Mouse (Mus musculus): ENCODE results near the gene Rps24.
"Not testable (repeated sequence)": the region's sequence is repeated elsewhere in the genome, so short reads cannot be mapped to it uniquely, and the experiment has no call there.

Gene Rps24

DNA sequence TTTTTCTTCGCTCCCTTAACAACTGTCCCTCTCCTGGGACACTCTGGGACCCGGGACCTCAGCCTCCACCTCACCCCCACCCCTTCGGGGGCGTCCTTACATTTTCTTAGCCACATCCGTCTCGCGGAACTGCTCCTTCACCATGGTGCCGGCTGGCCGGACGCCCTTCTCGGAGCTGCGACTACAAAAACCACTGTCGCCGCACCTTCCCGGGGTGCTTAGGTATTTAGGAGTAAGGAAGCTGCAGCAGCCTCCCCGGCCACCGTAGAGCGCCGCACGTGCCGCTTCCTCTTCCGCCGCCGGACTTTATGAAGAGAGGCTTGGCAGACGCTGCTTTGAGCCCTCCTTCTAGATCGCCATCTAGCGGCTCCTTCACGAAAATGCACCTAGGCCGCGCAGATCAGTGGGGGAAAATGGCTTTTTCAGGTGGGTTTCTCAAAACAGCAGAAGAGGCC lies at the start of gene Rps24, which contains the start of gene Polr3a:
TSS of gene Rps24 (plus strand) at position 353 of the 455 bp plus-strand sequence.
TSS of gene Polr3a (minus strand) at position 286 of the 455 bp plus-strand sequence.
- peak; percentile 97 for DNase-seq

- DNase-seq: not testable (repeated sequence)
These were observed 43.4 kb upstream of the Rps24 start for GRCm38 (mm10) chr14:24443529-24443928.

- no peak for DNase-seq
These were observed 28.7 kb upstream of the Rps24 start for GRCm38 (mm10) chr14:24458191-24458590.

GRCm38 (mm10) chr14:24468806-24469205 lies 18.1 kb upstream of the Rps24 start:
- DNase-seq: no peak

DNA sequence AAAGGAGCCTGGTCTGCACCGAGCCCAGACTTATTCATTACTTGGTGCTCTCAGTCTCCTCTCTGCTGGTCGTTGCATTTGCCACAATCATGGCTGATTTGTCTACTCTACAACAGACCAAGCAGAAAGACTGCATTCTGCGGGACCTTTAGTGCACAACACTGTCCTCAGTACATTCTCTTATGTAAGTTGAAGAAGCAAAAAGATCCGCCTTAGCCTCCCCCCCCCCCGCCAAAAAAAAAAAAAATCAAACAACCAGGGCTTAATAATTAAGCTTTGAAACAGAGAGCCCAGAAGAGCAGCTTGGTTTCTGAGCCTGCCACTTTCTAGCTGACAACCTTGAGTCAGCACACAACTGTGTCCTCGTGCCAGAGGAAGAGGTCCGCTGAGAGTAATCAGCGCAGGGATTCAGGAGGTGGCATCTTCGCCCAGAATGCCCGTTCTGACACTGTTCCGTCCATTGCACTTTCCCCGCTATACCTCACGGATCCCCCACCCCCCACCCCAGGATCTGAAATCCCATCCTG lies 621 bp upstream of the Rps24 start:
- no peak for DNase-seq

GRCm38 (mm10) chr14:24489772-24490171 lies 2.8 kb downstream of the Rps24 start:
- not testable (repeated sequence) for DNase-seq

DNA sequence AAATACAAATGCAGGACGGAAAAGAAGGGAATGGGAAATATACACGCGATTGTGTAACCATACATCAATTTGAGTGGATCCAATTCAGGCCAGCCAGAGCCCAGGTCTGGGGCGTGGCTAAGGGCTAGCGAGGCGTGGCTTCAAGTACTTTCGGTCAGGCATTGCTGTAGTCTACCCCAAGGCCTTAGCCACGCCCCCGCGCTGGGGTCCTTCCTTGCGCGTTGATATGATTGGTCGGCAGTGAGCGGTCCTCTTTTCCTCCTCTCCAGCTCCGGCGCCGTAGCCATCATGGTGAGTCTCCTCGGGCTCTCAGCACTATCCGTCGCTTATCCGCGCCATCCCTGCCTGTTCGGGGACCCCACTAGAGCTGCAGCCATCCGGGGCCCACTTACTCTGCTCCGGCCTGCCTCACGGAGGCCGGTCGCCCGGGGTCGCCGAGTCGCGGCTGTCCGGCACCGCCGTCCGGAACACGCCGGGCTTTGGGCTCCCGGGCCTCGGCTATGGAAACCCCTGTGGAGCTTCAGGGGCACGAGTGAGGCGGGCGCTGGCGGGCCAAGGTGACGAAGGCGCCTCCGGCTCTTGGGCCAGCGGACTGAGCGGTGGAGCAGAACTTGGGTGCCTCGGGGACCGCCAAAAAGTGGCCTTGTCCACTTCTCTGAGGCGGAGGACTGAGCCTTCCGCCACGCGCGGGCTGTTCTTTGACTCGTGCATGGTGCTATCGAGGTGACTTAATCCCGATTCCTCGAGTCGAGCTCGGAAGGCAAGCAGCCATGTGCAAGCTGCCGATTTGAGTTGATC lies 3.7 kb downstream of the Rps24 start:
- DNase-seq: peak; percentile 97

DNA sequence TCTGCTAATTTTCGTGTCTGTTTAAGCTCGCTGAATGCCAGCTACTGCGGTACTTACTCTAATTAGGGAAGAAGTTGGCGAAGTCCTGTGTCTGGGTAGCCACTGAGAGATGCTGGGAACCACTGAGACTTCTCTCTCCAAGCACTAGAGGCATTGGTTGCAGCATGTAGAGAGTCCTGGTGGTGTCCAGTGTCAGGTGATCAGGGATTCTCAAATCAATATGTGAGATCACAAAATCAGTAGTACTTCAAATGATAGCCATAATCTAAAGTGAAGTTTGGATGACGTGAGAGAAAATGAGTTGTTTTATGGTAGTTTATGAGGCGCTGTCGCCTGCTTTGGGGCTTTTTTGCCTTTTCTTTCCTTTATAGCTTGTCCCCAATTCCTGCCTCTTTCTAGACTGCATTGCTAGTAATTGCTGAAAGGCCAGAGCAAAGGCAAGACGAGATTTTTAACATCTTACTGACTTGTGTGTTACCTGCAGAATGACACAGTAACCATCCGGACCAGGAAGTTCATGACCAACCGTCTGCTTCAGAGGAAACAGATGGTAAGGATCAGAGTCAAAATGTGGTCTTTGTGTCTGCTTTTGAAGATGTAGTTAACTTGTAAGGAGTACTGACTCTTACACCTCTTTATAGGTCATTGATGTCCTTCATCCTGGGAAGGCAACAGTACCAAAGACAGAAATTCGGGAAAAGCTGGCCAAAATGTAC lies 4.5 kb downstream of the Rps24 start:
- DNase-seq: no peak

DNA sequence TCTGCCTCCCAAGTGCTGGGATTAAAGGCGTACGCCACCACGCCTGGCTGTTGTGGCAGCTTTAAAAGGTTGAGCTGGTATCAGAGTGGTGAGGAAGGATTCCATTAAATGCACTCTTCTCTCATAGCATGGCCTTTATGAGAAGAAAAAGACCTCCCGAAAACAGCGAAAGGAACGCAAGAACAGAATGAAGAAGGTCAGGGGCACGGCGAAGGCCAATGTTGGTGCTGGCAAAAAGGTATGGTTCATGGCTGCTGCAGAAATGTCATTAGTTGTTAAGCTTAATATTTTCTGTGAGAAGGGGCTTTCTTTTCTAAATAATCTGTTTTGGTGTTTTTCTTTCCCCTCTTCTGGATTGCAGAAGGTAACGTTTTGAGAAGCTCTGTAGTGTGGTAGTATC lies 6.3 kb downstream of the Rps24 start:
- no peak for DNase-seq

DNA sequence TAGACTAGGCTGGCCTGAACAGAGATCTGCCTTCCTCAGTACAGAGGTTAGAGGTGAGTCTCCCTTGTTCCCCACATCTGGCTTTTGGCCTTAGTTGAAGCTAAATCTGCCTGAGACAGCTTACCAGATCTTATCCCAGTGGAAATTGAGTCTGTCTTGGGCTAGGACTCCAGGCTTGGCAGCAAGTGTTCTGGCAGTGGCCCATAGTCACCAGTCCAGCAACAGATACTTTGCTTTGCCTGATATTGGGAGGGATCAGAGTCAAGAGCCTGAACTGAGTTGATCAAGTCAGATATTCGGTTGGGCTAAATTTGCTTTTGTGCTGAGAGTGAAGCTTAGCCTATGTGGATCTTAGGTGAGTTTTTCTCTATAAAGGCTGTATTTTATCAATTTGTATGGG lies 9.6 kb downstream of the Rps24 start:
- no peak for DNase-seq

DNA sequence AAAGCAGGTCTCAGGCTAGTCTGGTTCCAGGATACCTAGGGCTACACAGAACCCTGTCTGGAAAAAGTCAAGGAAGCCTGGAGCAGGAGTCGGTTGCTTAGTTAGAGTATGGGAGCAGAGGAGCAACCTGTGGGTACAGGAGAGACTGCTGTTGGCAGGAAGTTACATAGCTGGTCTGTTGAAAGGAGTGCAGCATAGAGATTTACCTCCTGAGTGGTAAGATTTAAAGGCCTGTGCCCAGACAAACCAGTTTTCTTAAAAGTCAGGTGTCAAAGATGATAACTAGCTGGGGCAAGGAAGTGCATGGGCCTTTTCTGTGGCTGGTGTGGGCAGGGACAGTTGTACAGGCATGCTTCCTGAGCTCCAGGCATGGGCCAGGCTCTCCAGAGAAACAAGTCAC lies 10.5 kb downstream of the Rps24 start:
- DNase-seq: no peak

DNA sequence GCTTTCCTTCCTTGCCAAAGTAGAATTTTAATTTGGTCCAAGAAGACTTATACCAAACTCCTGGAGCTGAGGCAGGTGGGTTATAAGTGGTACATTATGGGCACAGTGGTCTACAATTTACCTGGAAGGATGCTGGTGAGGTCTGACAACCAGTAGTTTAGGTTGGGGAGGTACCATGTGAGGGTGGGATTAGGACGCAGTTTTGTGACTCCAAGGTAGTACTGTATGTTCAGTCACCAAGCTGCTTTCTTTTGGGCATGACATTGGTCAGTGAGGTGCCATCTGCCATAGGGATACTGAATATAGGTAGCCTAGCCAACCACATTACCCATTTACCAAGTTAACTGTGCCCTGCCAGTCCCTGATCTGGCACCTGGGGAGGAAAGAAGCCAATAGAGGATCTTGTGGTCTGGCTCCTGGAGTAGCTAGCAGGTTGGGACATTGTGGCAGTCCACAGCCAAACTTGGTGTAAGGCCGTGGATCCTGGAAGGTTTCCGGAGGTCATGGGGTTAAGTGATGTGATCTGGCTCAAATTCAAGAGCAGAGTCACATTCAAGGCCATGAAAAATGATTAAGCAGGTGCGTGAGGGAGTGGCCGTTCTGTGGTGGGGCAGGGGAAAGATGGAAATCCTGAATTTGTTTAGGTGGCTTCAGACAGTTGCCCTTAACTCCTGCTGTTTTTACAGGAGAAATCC lies 11.8 kb downstream of the Rps24 start:
- no peak for DNase-seq

- no peak for DNase-seq
These were observed 12.6 kb downstream of the Rps24 start for GRCm38 (mm10) chr14:24499478-24499877.

- peak; percentile 95 for DNase-seq
These were observed 13.3 kb downstream of the Rps24 start for GRCm38 (mm10) chr14:24500091-24500844.

DNA sequence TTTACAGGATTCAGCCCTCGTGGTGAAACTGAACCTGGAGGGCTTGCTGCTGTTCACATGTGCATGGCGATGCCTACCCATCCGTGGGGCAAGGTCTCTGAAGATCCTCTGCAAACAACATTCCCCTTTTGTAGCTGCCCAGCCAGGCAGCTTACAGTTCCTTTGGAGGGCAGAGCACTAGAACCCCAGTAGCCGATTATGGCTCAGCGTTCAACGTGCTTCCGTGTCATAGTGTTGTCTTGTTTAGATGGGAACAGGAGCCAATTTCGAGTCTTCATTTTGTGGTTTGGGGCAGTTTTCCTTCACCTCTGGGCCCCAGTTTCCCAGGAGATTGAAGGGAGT lies 13.9 kb downstream of the Rps24 start:
- DNase-seq: no peak

DNA sequence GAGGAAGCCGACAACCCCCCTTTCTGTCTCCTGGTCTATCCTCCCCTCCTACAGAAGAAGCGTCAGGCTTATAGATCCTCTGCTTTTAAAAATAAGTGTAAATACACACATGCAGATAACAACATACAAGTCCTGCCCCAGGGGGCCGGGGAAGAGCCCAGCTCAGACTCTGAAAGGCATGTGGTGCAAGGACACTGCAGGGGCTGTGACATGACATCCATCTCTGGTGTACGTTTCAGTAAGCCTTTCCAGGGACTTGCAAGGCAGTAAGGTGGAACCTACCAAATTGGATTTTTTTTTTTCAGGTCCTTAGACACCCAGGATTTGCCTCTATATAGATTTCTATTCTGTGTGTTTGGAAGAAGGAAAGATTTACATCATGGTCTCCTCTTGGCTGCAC lies 14.3 kb downstream of the Rps24 start:
- DNase-seq: no peak

GRCm38 (mm10) chr14:24507452-24508069 lies 20.6 kb downstream of the Rps24 start:
- no peak for DNase-seq

- DNase-seq: peak; percentile 45
These were observed 21.3 kb downstream of the Rps24 start for GRCm38 (mm10) chr14:24508070-24508773.

DNA sequence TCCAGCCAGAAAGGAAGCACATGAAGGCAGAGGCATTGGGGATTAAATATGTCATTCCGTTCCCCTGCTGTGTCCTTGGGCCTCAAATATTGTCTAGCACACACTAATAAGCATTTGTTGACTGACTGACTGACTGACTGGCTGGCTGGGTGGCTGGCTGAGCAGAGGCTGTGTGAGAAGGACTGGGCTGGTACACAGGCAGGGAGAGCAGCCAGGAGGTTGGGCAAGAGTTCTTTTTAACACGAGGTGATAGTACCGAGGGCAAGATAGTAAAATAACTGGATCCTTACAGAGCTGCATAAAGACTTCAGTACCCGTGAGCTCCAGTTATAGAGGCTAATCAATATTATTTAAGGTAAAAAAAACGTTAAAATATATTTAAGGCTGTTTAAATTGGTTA lies 22.6 kb downstream of the Rps24 start:
- no peak for DNase-seq

GRCm38 (mm10) chr14:24510218-24510617 lies 23.3 kb downstream of the Rps24 start:
- peak; percentile 28 for DNase-seq

GRCm38 (mm10) chr14:24510679-24511078 lies 23.8 kb downstream of the Rps24 start:
- no peak for DNase-seq
